Mouse (Mus musculus) CH12.LX (cell line): ENCODE data around the gene Fgfr2. TPM values are rescaled to one million over a fixed set of nuclear protein-coding genes. Genes with fewer than 3 reads are reported as not detected.

Source experiments
- DNase-seq: peaks from one replicate; pipeline ENCODE4 v3.0.0-alpha.2; 2013; ENCODE audit errors: extremely low read depth
- H3K27ac ChIP-seq: 2 replicates; pipeline ENCODE4 v1.5.1; 2012; ENCODE audit warnings: low read depth, mild to moderate bottlenecking, control low read depth, moderate library complexity; ENCODE audit not compliant: insufficient read depth
- H3K27me3 ChIP-seq: replicated peaks from 2 replicates; pipeline ENCODE3; 2012; ENCODE audit warnings: inconsistent platforms
- H3K36me3 ChIP-seq, 2 experiments: replicated peaks in 1 of 2; 2 replicates each; pipeline versions ENCODE3 to v1.6.1; 2012; ENCODE audit warnings: inconsistent platforms in 1 of 2, low read length in 1 of 2, mild to moderate bottlenecking in 1 of 2, mixed read lengths in 1 of 2, moderate library complexity in 1 of 2; ENCODE audit not compliant: control insufficient read depth in 1 of 2, insufficient read depth in 1 of 2
- H3K4me1 ChIP-seq, 2 experiments: 2 replicates each; pipeline ENCODE4 v1.6.1; 2012; ENCODE audit warnings: inconsistent platforms in 1 of 2, moderate library complexity in 1 of 2; ENCODE audit not compliant: insufficient read depth in 2 of 2, control insufficient read depth in 1 of 2
- H3K4me2 ChIP-seq: 2 replicates; pipeline ENCODE4 v1.6.1; 2012; ENCODE audit warnings: low read depth, mild to moderate bottlenecking, control low read depth; ENCODE audit not compliant: poor library complexity, insufficient read depth, severe bottlenecking
- H3K4me3 ChIP-seq, 3 experiments: fragments of 150-350 bp in 1 of 3; sonication (generic) in 1 of 3; replicated peaks in 1 of 3; 2 replicates each; pipeline versions ENCODE3 to v1.5.1; 2011 to 2012; ENCODE audit warnings: low read depth in 2 of 3, low read length in 2 of 3, mild to moderate bottlenecking in 2 of 3, moderate library complexity in 2 of 3, control low read depth in 1 of 3, improper control_type of control experiment in 1 of 3, inconsistent platforms in 1 of 3, mixed read lengths in 1 of 3; ENCODE audit not compliant: poor library complexity in 1 of 3
- H3K79me2 ChIP-seq: replicated peaks from 2 replicates; pipeline ENCODE4 v1.6.1; 2012; ENCODE audit warnings: mild to moderate bottlenecking, moderate library complexity; ENCODE audit not compliant: control insufficient read depth, poor library complexity, insufficient read depth, severe bottlenecking; ENCODE audit errors: extremely low read depth
- H3K9ac ChIP-seq: 2 replicates; pipeline ENCODE4 v1.6.1; 2012; ENCODE audit warnings: low read depth, mild to moderate bottlenecking, control low read depth, moderate library complexity; ENCODE audit not compliant: insufficient read depth
- H3K9me3 ChIP-seq: replicated peaks from 2 replicates; pipeline ENCODE3; 2012; ENCODE audit warnings: low read length, inconsistent platforms, mixed read lengths
- EP300 ChIP-seq: IDR thresholded peaks from 2 replicates; pipeline ENCODE4 v1.6.1; 2011; ENCODE audit warnings: low read length, improper control_type of control experiment
- ETS1 ChIP-seq: conservative IDR thresholded peaks from 2 replicates; pipeline ENCODE4 v1.6.1; 2012; ENCODE audit warnings: low read depth, mild to moderate bottlenecking, inconsistent platforms, low read length, improper control_type of control experiment, moderate library complexity
- GABPA ChIP-seq: IDR thresholded peaks from 2 replicates; pipeline ENCODE4 v1.6.1; 2012; ENCODE audit warnings: low read depth, low read length, improper control_type of control experiment, inconsistent platforms; ENCODE audit not compliant: insufficient replicate concordance
- IRF4 ChIP-seq: IDR thresholded peaks from 2 replicates; pipeline ENCODE4 v1.6.1; 2014; ENCODE audit warnings: low read depth, mild to moderate bottlenecking, inconsistent platforms, low read length, improper control_type of control experiment
- KAT2A ChIP-seq: IDR thresholded peaks from 2 replicates; pipeline ENCODE4 v1.6.1; 2012; ENCODE audit warnings: low read length, improper control_type of control experiment, inconsistent platforms; ENCODE audit not compliant: insufficient replicate concordance
- MAZ ChIP-seq: IDR thresholded peaks from 2 replicates; pipeline ENCODE4 v1.6.1; 2012; ENCODE audit warnings: low read depth, mild to moderate bottlenecking, inconsistent platforms, low read length, improper control_type of control experiment, moderate library complexity
- MEF2A ChIP-seq: IDR thresholded peaks from 2 replicates; pipeline ENCODE4 v1.6.1; 2014; ENCODE audit warnings: low read depth, mild to moderate bottlenecking, inconsistent platforms, low read length, improper control_type of control experiment, borderline replicate concordance
- NELFE ChIP-seq: IDR thresholded peaks from 2 replicates; pipeline ENCODE4 v1.6.1; 2011; ENCODE audit warnings: low read depth, low read length, improper control_type of control experiment
- NRF1 ChIP-seq: IDR thresholded peaks from 2 replicates; pipeline ENCODE4 v1.6.1; 2014; ENCODE audit warnings: low read depth, mild to moderate bottlenecking, inconsistent platforms, low read length, improper control_type of control experiment, moderate library complexity
- POLR2AphosphoS2 ChIP-seq: IDR thresholded peaks from 2 replicates; pipeline ENCODE4 v1.6.1; 2011; ENCODE audit warnings: low read depth, low read length, improper control_type of control experiment
- RAD21 ChIP-seq: IDR thresholded peaks from 2 replicates; pipeline ENCODE4 v1.6.1; 2011; ENCODE audit warnings: low read depth, mild to moderate bottlenecking, low read length, improper control_type of control experiment, moderate library complexity
- TCF12 ChIP-seq: IDR thresholded peaks from 2 replicates; pipeline ENCODE4 v1.6.1; 2014; ENCODE audit warnings: low read depth, mild to moderate bottlenecking, inconsistent platforms, low read length, improper control_type of control experiment
- USF2 ChIP-seq: conservative IDR thresholded peaks from 2 replicates; pipeline ENCODE4 v1.6.1; 2011; ENCODE audit warnings: low read depth, low read length, improper control_type of control experiment
- ZMIZ1 ChIP-seq: IDR thresholded peaks from 2 replicates; pipeline ENCODE4 v1.6.1; 2012; ENCODE audit warnings: low read depth, mild to moderate bottlenecking, inconsistent platforms, low read length, improper control_type of control experiment
- dilution Hi-C: fragments of 300-500 bp; cut with MboI; formaldehyde crosslinking; loops from 2 replicates; pipeline ENCODE4 v1.14.3; 2020; ENCODE audit warnings: low sequenced_read_pairs; ENCODE audit not compliant: extremely low pct_unique_long_range_greater_than_20kb, extremely low pct_ligation_motif_present
- in situ Hi-C: fragments of 300-500 bp; cut with MboI; formaldehyde crosslinking; loops from 3 replicates; pipeline ENCODE4 v1.14.3; 2019; ENCODE audit warnings: low sequenced_read_pairs, low pct_ligation_motif_present, low pct_unique_long_range_greater_than_20kb, mixed read lengths
- polyA plus RNA-seq: library from polyadenylated mRNA; unstranded; fragments of >175 nt; gene quantifications from 2 replicates; pipeline ENCODE4 v1.2.1, GENCODE M21; 2012; ENCODE audit warnings: low read depth; ENCODE audit not compliant: insufficient read length
- total RNA-seq, 2 experiments: library from RNA; depleted of rRNA; stranded (reverse); fragments of 300-350 nt in 1 of 2; fragments of >200 nt in 1 of 2; gene quantifications; 2 replicates each; pipeline ENCODE4 v1.2.3; 2012 to 2014

Fgfr2 gene
- total and polyA plus RNA-seq, 3 experiments, result not detected

- Histone ChIP-seq H3K4me3 (no peak overlapping the region), H3K4me2 (no peak overlapping the region), H3K27ac (no peak overlapping the region), H3K9me3 (peaks cover 4% of the 10 kb centered on the region), H3K9ac (no peak overlapping the region), H3K4me1 (peaks cover 0 to 23% of the 10 kb centered on the region in 2 experiments; a peak in 2 of 4 replicates), H3K79me2 (peaks cover 6% of the 10 kb centered on the region), H3K36me3 (peaks cover 0 to 1% of the 10 kb centered on the region in 2 experiments), H3K27me3 (no peaks in the 10 kb centered on the region)
- DNase-seq, result no peak
- TF ChIP-seq ETS1, result no peak
- no peak for TF ChIP-seq USF2
- no peak for TF ChIP-seq RAD21
- no peak for TF ChIP-seq MAZ
- TF ChIP-seq NELFE, result no peak
- TF ChIP-seq EP300, result no peak
- no peak for TF ChIP-seq NRF1
- no peak for TF ChIP-seq KAT2A
- TF ChIP-seq ZMIZ1, result no peak
- TF ChIP-seq TCF12, result no peak
- no peak for TF ChIP-seq POLR2AphosphoS2
- dilution Hi-C loops (no loop called here), in situ Hi-C loops (loop anchor here (25.0 kb wide), 1 partner anchor 1759 kb away; no protein-coding TSS in a partner anchor)
Observed at GRCm38 (mm10) chr7:130520812-130521422, 2602.2 kb downstream of the Fgfr2 start.

DNA sequence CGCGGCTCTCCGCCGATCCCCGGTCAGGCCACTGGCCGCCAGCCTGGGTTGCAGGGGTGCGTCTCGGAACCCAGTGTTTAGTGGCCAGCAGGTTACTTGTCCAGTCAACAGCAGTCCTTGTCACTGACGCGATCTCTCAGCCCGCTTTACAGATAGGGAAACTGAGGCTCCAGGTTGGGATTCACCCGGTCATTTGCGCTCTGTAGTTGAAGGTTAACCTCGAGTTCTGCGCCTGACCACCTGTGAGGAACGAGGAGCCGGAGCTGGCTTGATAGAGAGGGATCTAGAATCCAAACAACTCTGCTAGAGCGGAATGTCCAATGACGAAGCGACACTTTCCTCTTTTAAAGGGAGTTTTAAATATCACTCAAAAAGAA lies 2603.1 kb downstream of the Fgfr2 start, which contains the start of gene Ate1:
Gene Ate1, minus strand, starts transcription at position 321 of the 377 bp plus-strand sequence.
- H3K79me2 ChIP-seq, result peaks cover 6% of the 10 kb centered on the region
- peak within 1 kb of the TSS; percentile 76 to 96 (median 85) for H3K4me3 ChIP-seq
- dilution Hi-C loops, result no loop called here
- peak within 1 kb of the TSS; percentile 83 for H3K4me2 ChIP-seq
- H3K9me3 ChIP-seq, result peaks cover 4% of the 10 kb centered on the region
- DNase-seq, result no peak
- H3K27me3 ChIP-seq, result no peaks in the 10 kb centered on the region
- in situ Hi-C loops, result loop anchor here (25.0 kb wide), 1 partner anchor 1758 kb away; no protein-coding TSS in a partner anchor
- H3K9ac ChIP-seq, result peak within 1 kb of the TSS; percentile 81
- peaks cover 0 to 4% of the 10 kb centered on the region in 2 experiments for H3K36me3 ChIP-seq
- peak within 1 kb of the TSS; percentile 14 for H3K27ac ChIP-seq
- peaks cover 0 to 23% of the 10 kb centered on the region in 2 experiments; a peak in 2 of 4 replicates for H3K4me1 ChIP-seq
- TF ChIP-seq MEF2A (peak; percentile 39; the same call in 1 of the 2 replicates), IRF4 (0 out of 2 replicates have a peak, but pooled peaks have one; percentile 3), GABPA (no peak)
